Mouse (Mus musculus) cerebellum, adult 2 months (tissue): ENCODE results near the gene Stat5a. TPM values are rescaled to one million over a fixed set of nuclear protein-coding genes. Genes with fewer than 3 reads are reported as not detected.
A peak's percentile ranks its signal among the peaks of the same experiment; 100 is the strongest.

ENCODE experiments used
- DNase-seq, 2 experiments: peaks; one replicate each; pipeline ENCODE4 v3.0.0; 2021
- H3K27ac ChIP-seq: fragments of 200-500 bp; 2 replicates; pipeline ENCODE4 v1.5.1; 2012; ENCODE audit warnings: low read length, control low read depth, inconsistent platforms; ENCODE audit not compliant: insufficient read depth
- H3K27me3 ChIP-seq: fragments of 200-500 bp; 2 replicates; pipeline ENCODE4 v1.6.1; 2012; ENCODE audit warnings: inconsistent platforms, mild to moderate bottlenecking, low read length, moderate library complexity; ENCODE audit not compliant: control insufficient read depth, insufficient read depth
- H3K4me1 ChIP-seq: fragments of 200-500 bp; 2 replicates; pipeline ENCODE4 v1.6.1; 2011; ENCODE audit warnings: low read length; ENCODE audit not compliant: control insufficient read depth, insufficient read depth
- H3K4me3 ChIP-seq: fragments of 200-500 bp; replicated peaks from 2 replicates; pipeline ENCODE3; 2011; ENCODE audit warnings: mild to moderate bottlenecking, low read depth, low read length, control low read depth; ENCODE audit not compliant: insufficient read depth
- CTCF ChIP-seq: fragments of 200-500 bp; IDR thresholded peaks from 2 replicates; pipeline ENCODE4 v1.5.1; 2011; ENCODE audit warnings: low read depth, mild to moderate bottlenecking, control low read depth, low read length, moderate library complexity, borderline replicate concordance; ENCODE audit not compliant: insufficient read depth
- POLR2A ChIP-seq: fragments of 200-500 bp; IDR thresholded peaks from 2 replicates; pipeline ENCODE4 v1.6.1; 2011; ENCODE audit warnings: low read length, control low read depth, borderline replicate concordance; ENCODE audit not compliant: insufficient read depth
- WGBS: fragments of 180-500 bp; shearing (Covaris S2); methylation state at CpG from one replicate; pipeline ENCODE4 v1.1.7; 2018; 5-methylcytosine and 5-hydroxymethylcytosine counted together
- polyA plus RNA-seq: library from polyadenylated mRNA; depleted of rRNA; stranded (reverse); fragments of >200 nt; gene quantifications from 2 replicates; pipeline ENCODE4 v1.2.3, GENCODE M21; 2012

Gene Stat5a
- polyA plus RNA-seq, 1 experiment: 3.0 TPM

GRCm38 (mm10) chr11:100888348-100888820 lies 29.2 kb downstream of the Stat5a start:
- peaks cover 5% of the 10 kb centered on the region; the same call in 1 of the 2 replicates for H3K4me1 ChIP-seq
- H3K27me3 ChIP-seq: no peaks in the 10 kb centered on the region
- H3K4me3 ChIP-seq: no peak overlapping the region
- TF ChIP-seq POLR2A: no peak
- no peak for TF ChIP-seq CTCF
- H3K27ac ChIP-seq: no peak overlapping the region
- WGBS: 85% methylated on average over 10 of the region's 10 CpGs
- no peak for DNase-seq

- Histone ChIP-seq H3K27ac (no peak overlapping the region), H3K4me1 (peaks cover 5% of the 10 kb centered on the region; the same call in 1 of the 2 replicates), H3K27me3 (no peaks in the 10 kb centered on the region), H3K4me3 (no peak overlapping the region)
- 14% methylated on average over 6 of the region's 6 CpGs for WGBS
- TF ChIP-seq CTCF (no peak), POLR2A (no peak)
- peak in 1 of 2 experiments; percentile 41 for DNase-seq
Observed at GRCm38 (mm10) chr11:100890481-100890880, 31.3 kb downstream of the Stat5a start.

- no peaks in the 10 kb centered on the region for H3K27me3 ChIP-seq
- WGBS: 87% methylated on average over 15 of the region's 15 CpGs
- no peak overlapping the region for H3K4me3 ChIP-seq
- no peak overlapping the region for H3K27ac ChIP-seq
- DNase-seq: no peak
- peaks cover 8% of the 10 kb centered on the region for H3K4me1 ChIP-seq
- TF ChIP-seq CTCF: no peak
Observed at GRCm38 (mm10) chr11:100891256-100892123, 32.3 kb downstream of the Stat5a start.

GRCm38 (mm10) chr11:100892435-100892834 lies 33.3 kb downstream of the Stat5a start:
- no peak overlapping the region for H3K27ac ChIP-seq
- WGBS: 75% methylated on average over 5 of the region's 5 CpGs
- no peaks in the 10 kb centered on the region for H3K27me3 ChIP-seq
- H3K4me1 ChIP-seq: peaks cover 8% of the 10 kb centered on the region
- no peak overlapping the region for H3K4me3 ChIP-seq
- no peak for TF ChIP-seq CTCF
- no peak for TF ChIP-seq POLR2A
- no peak for DNase-seq

- peak; percentile 100 for TF ChIP-seq CTCF
- TF ChIP-seq POLR2A: no peak
- H3K4me1 ChIP-seq: peaks cover 8% of the 10 kb centered on the region
- H3K27ac ChIP-seq: no peak overlapping the region
- H3K4me3 ChIP-seq: no peak overlapping the region
- no peaks in the 10 kb centered on the region for H3K27me3 ChIP-seq
- peak; percentile 84 to 87 for DNase-seq
- WGBS: 22% methylated on average over 9 of the region's 9 CpGs
Observed at GRCm38 (mm10) chr11:100893482-100893881, 34.3 kb downstream of the Stat5a start.

GRCm38 (mm10) chr11:100894146-100894918 lies 35.2 kb downstream of the Stat5a start:
- Histone ChIP-seq H3K27ac (no peak overlapping the region), H3K4me1 (peaks cover 8% of the 10 kb centered on the region), H3K27me3 (no peaks in the 10 kb centered on the region), H3K4me3 (no peak overlapping the region)
- WGBS: 64% methylated on average over 9 of the region's 9 CpGs
- no peak for DNase-seq
- TF ChIP-seq POLR2A (no peak), CTCF (no peak)

GRCm38 (mm10) chr11:100896078-100896477 lies 36.9 kb downstream of the Stat5a start:
- Histone ChIP-seq H3K27ac (no peak overlapping the region), H3K4me3 (no peak overlapping the region), H3K4me1 (peaks cover 6% of the 10 kb centered on the region), H3K27me3 (no peaks in the 10 kb centered on the region)
- TF ChIP-seq POLR2A (no peak), CTCF (no peak)
- peak; percentile 57 for DNase-seq
- 15% methylated on average over 10 of the region's 10 CpGs for WGBS

GRCm38 (mm10) chr11:100897294-100898231 lies 38.4 kb downstream of the Stat5a start:
- DNase-seq: peak; percentile 63 to 81
- 41% methylated on average over 7 of the region's 7 CpGs for WGBS
- no peaks in the 10 kb centered on the region for H3K27me3 ChIP-seq
- H3K4me3 ChIP-seq: no peak overlapping the region
- H3K4me1 ChIP-seq: peaks cover 3% of the 10 kb centered on the region
- no peak for TF ChIP-seq CTCF
- TF ChIP-seq POLR2A: no peak
- no peak overlapping the region for H3K27ac ChIP-seq
